Mouse (Mus musculus): Measurements from ENCODE around the gene Sis.

Gene Sis

GRCm38 (mm10) chr3:72967675-72968074 is at the start of gene Sis:
Gene Sis (minus strand): TSS chr3:72967863.
- no peak for DNase-seq (ENCODE audit: low read depth in 2 of 2, low spot score in 2 of 2)

GRCm38 (mm10) chr3:73006045-73006444 is 38.4 kb upstream of the Sis start:
- no peak for DNase-seq (ENCODE audit: low read depth in 2 of 2, low spot score in 2 of 2)

GRCm38 (mm10) chr3:73002933-73003696 is 35.5 kb upstream of the Sis start:
- no peak for DNase-seq (ENCODE audit: low read depth in 2 of 2, low spot score in 2 of 2)

GRCm38 (mm10) chr3:72997517-72997916 is 29.9 kb upstream of the Sis start:
- DNase-seq (ENCODE audit: low read depth in 2 of 2, low spot score in 2 of 2): no peak

GRCm38 (mm10) chr3:72990992-72991391 is 23.3 kb upstream of the Sis start:
- no peak for DNase-seq (ENCODE audit: low read depth in 2 of 2, low spot score in 2 of 2)

- no peak for DNase-seq (ENCODE audit: low read depth in 2 of 2, low spot score in 2 of 2)
Observed at GRCm38 (mm10) chr3:72976602-72977001, 8.9 kb upstream of the Sis start.

- no peak for DNase-seq (ENCODE audit: low read depth in 2 of 2, low spot score in 2 of 2)
Observed at GRCm38 (mm10) chr3:72918919-72919526, 48.6 kb downstream of the Sis start.

GRCm38 (mm10) chr3:72882501-72882900 is 85.2 kb downstream of the Sis start:
- no peak for DNase-seq (ENCODE audit: low read depth in 2 of 2, low spot score in 2 of 2)

- DNase-seq (ENCODE audit: low read depth in 2 of 2, low spot score in 2 of 2): no peak
Observed at GRCm38 (mm10) chr3:72868141-72868540, 99.5 kb downstream of the Sis start.

GRCm38 (mm10) chr3:72858738-72859137 is 108.9 kb downstream of the Sis start:
- DNase-seq (ENCODE audit: low read depth in 2 of 2, low spot score in 2 of 2): no peak

GRCm38 (mm10) chr3:72855405-72855804 is 112.3 kb downstream of the Sis start:
- DNase-seq (ENCODE audit: low read depth in 2 of 2, low spot score in 2 of 2): no peak

GRCm38 (mm10) chr3:72840641-72841040 is 127.0 kb downstream of the Sis start:
- DNase-seq (ENCODE audit: low read depth in 2 of 2, low spot score in 2 of 2): no peak
